Mouse (Mus musculus) heart, embryonic 12.5 days (tissue): ENCODE results near the gene Spag8. TPM values are rescaled to one million over a fixed set of nuclear protein-coding genes. Genes with fewer than 3 reads are reported as not detected.

Source experiments
- ATAC-seq: fragments of 200-750 bp; cut with Nextera tagmentation; 2 replicates; pipeline ENCODE4 v1.8.0; 2017; ENCODE audit warnings: moderate TSS enrichment, moderate library complexity; ENCODE audit not compliant: insufficient number of reproducible peaks, low FRiP score
- H3K27ac ChIP-seq: fragments of 300-500 bp; sonication (generic); 2 replicates; pipeline ENCODE4 v1.5.1; 2016; ENCODE audit warnings: mild to moderate bottlenecking, moderate library complexity; ENCODE audit not compliant: poor library complexity, severe bottlenecking
- H3K27me3 ChIP-seq: fragments of 300-500 bp; sonication (generic); replicated peaks from 2 replicates; pipeline ENCODE4 v1.6.1; 2016; ENCODE audit warnings: mild to moderate bottlenecking, moderate library complexity
- H3K36me3 ChIP-seq: fragments of 300-500 bp; sonication (generic); 2 replicates; pipeline ENCODE4 v1.6.1; 2016; ENCODE audit warnings: mild to moderate bottlenecking, moderate library complexity
- H3K4me1 ChIP-seq: fragments of 300-500 bp; sonication (generic); replicated peaks from 2 replicates; pipeline ENCODE4 v1.6.1; 2016; ENCODE audit warnings: mild to moderate bottlenecking
- H3K4me2 ChIP-seq: fragments of 300-500 bp; sonication (generic); 2 replicates; pipeline ENCODE4 v1.6.1; 2016; ENCODE audit warnings: mild to moderate bottlenecking, moderate library complexity
- H3K4me3 ChIP-seq: fragments of 300-500 bp; sonication (generic); 2 replicates; pipeline ENCODE4 v1.5.1; 2016; ENCODE audit warnings: mild to moderate bottlenecking
- H3K9ac ChIP-seq: fragments of 300-500 bp; sonication (generic); 2 replicates; pipeline ENCODE4 v1.6.1; 2016; ENCODE audit warnings: mild to moderate bottlenecking, moderate library complexity
- H3K9me3 ChIP-seq: fragments of 300-500 bp; sonication (generic); replicated peaks from 2 replicates; pipeline ENCODE4 v1.6.1; 2016; ENCODE audit warnings: mild to moderate bottlenecking, moderate library complexity
- WGBS: fragments of 180-500 bp; shearing (Covaris S2); methylation state at CpG from one replicate; pipeline ENCODE4 v1.1.7; 2016; 5-methylcytosine and 5-hydroxymethylcytosine counted together
- microRNA-seq: library from miRNA; unstranded; fragments of <30 nt; microRNA quantifications from one replicate; pipeline ENCODE4, GENCODE M21; 2017
- polyA plus RNA-seq: library from polyadenylated mRNA; unstranded; fragments of >200 nt; fragmentation: Nextera tagmentation; extraction: Ambion mirVana; gene quantifications from 2 replicates; pipeline ENCODE4 v1.2.1, GENCODE M21; 2016

The Spag8 gene
- polyA plus RNA-seq, 1 experiment from 2014 or later = 0.40 TPM

- WGBS = 5% methylated on average over 5 of the region's 5 CpGs
- H3K4me2 ChIP-seq = peak overlapping the region; percentile 49
- H3K27ac ChIP-seq = no peak overlapping the region
- H3K27me3 ChIP-seq = peaks cover 10% of the 10 kb centered on the region
- peaks cover 13% of the 10 kb centered on the region for H3K9me3 ChIP-seq
- H3K4me3 ChIP-seq = no peak overlapping the region
- ATAC-seq = no peak
- H3K9ac ChIP-seq = no peak overlapping the region; the same call in 1 of the 2 replicates
- H3K4me1 ChIP-seq = peaks cover 28% of the 10 kb centered on the region
- no peaks in the 10 kb centered on the region for H3K36me3 ChIP-seq
These were observed 23.3 kb downstream of the Spag8 start for GRCm38 (mm10) chr4:43630030-43630581.

- peaks cover 10% of the 10 kb centered on the region for H3K27me3 ChIP-seq
- no peak for ATAC-seq
- no peaks in the 10 kb centered on the region for H3K36me3 ChIP-seq
- H3K9me3 ChIP-seq = peaks cover 15% of the 10 kb centered on the region
- H3K4me1 ChIP-seq = peaks cover 23% of the 10 kb centered on the region
- WGBS = 36% methylated on average over 20 of the region's 20 CpGs
- no peak overlapping the region for H3K27ac ChIP-seq
- H3K4me3 ChIP-seq = 0 out of 2 replicates have a peak overlapping the region, but pooled peaks have one; percentile 2
- H3K9ac ChIP-seq = no peak overlapping the region
- H3K4me2 ChIP-seq = peak overlapping the region; percentile 41
These were observed 24.1 kb downstream of the Spag8 start for GRCm38 (mm10) chr4:43629106-43629817.

DNA sequence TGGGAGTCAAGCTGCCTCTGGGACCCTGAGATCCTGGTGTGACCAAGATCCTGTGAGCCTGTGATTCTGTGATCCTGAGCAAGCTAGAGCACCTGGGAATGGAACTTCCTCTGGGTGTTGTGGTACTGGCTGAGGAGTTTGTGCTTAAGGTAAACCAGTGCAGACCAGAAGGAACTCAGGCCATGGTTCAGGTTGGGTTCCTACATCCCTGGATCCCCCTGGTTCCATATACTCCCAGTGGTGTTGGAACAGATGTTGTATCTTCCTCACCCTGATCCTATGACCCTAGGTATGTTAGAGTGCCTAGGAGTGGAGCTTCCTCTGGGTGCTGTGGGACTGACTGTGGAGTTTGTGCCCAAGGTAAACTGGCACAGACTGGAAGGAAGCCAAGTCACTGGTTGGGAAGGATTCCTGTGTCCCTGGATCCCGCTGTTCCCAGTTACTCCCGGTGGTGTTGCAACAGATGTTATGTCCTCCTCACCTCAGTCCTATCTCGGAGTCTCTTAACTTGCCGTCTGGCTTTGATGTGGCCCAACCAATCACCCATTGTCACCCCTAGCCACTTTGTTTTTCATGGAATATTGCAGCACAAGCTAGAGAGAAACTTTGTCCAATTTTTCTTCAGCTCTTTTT is 33.1 kb downstream of the Spag8 start:
- H3K4me2 ChIP-seq = no peak overlapping the region
- H3K27me3 ChIP-seq = no peaks in the 10 kb centered on the region
- H3K4me1 ChIP-seq = no peaks in the 10 kb centered on the region
- H3K4me3 ChIP-seq = no peak overlapping the region
- no peak for ATAC-seq
- WGBS = 65% methylated on average over 4 of the region's 4 CpGs
- no peak overlapping the region for H3K9ac ChIP-seq
- H3K36me3 ChIP-seq = no peaks in the 10 kb centered on the region
- H3K27ac ChIP-seq = no peak overlapping the region
- H3K9me3 ChIP-seq = peaks cover 3% of the 10 kb centered on the region

DNA sequence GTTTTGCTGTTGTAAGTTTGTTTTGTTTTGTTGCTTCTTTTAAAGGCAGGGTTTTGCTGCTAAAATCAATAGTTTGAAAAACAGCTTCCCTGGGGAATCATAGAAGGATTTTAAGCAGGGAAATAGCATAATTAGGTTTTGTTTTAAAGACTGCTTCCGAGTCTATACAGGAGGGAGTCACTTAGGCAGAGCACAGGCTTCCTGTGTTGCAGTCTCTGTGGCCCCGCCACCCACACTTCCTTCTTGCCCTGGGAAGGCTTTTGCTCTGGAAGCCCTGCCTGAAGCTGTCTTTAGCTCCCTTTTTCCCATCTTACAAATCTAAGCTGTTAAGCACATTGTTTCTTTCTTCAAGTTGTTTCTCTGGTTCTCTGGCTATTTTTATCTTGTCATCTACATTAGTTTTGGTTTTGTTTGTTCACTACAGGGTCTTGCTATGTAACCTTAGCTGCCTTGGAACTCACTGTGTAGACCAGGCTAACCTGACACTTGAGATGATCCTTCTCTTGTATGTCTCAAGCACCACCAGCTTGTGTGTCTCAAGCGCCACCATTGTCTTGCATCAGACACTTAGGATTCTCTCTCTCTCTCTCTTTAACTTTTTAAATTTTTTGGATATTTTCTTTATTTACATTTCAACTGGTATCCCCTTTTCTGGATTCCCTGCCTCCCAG is 40.2 kb downstream of the Spag8 start:
- Histone ChIP-seq H3K27me3 (no peaks in the 10 kb centered on the region), H3K4me3 (no peak overlapping the region), H3K4me2 (no peak overlapping the region), H3K4me1 (no peaks in the 10 kb centered on the region), H3K9ac (no peak overlapping the region), H3K9me3 (no peaks in the 10 kb centered on the region), H3K36me3 (no peaks in the 10 kb centered on the region), H3K27ac (no peak overlapping the region)
- ATAC-seq = no peak
- 60% methylated on average over 3 of the region's 3 CpGs for WGBS

DNA sequence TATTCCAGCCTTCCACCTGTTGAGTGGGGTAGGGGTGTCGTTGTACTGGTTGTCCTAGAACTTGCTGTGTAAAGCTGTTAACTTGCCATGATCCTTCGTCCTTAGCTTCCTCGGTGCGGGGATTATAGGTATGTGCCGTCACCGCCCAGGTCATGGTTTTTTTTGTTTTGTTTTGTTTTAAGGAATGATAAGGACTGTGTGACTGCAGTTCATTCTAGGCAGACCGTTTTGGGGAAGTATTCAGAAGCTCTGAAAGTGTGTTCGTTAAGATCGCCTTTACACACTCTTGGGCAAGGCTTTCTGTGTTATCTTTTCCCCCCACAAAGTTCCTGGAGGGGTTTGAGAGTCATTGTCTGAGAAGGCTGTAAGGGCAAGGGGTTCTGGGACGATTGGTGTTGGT is 40.9 kb downstream of the Spag8 start:
- Histone ChIP-seq H3K4me2 (no peak overlapping the region), H3K9me3 (no peaks in the 10 kb centered on the region)

DNA sequence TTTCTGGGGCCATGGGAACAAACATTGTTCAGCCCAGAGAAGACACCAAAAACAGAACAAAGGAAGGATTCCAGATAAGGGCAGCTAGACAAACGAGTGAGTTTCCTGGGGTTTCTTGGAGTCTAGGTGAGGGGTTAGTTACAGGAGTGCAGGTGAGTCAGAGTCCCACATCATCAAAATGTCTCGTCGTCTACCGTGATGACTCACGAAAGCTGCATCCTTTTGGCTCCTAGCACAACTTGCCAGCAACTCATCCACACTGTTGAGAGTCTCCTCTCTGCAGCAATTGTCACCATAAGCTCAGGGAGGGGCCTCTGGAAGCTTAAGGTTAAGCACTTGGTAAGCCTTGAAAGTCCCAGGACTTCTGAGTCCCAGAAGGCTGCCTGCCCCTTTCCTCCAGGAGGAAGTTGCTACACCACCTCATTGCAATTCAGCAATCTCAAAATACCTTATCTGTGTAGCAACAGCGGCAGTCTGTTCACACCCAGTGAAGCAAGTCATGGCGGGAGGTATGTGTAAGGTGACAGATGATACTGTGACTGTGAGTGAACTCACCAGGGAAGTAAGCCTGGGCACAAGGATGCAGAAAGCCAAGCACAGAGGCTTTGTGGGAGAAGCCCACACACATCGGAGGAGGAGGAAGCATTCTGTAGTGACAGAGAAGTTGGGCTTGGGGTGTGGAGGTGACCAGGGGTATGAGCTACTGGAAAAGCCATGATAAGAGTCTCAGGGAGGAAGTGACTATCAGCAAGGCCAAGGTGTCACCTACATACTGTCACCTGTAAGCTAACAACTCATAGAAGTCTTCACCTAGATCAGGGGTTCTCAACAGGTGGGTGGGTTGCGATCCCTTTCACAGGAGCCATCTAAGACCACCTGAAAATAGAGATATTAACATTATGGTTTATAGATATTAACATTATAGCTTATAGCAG is 48.4 kb downstream of the Spag8 start:
- Histone ChIP-seq H3K27me3 (no peaks in the 10 kb centered on the region), H3K4me1 (peaks cover 10% of the 10 kb centered on the region), H3K36me3 (no peaks in the 10 kb centered on the region), H3K9ac (no peak overlapping the region), H3K4me3 (no peak overlapping the region), H3K4me2 (no peak overlapping the region), H3K9me3 (no peaks in the 10 kb centered on the region), H3K27ac (no peak overlapping the region)
- 0 out of 2 replicates have a peak, but pooled peaks have one; percentile 18 for ATAC-seq
- whole genome bisulfite sequencing = 40% methylated on average over 9 of the region's 9 CpGs

More for the DNA sequence above, 40.9 kb downstream of the Spag8 start:
- WGBS = 51% methylated on average over 10 of the region's 10 CpGs
- no peak for ATAC-seq
- H3K36me3 ChIP-seq = no peaks in the 10 kb centered on the region
- no peak overlapping the region for H3K27ac ChIP-seq
- no peaks in the 10 kb centered on the region for H3K4me1 ChIP-seq
- no peaks in the 10 kb centered on the region for H3K27me3 ChIP-seq
- no peak overlapping the region for H3K4me3 ChIP-seq
- no peak overlapping the region for H3K9ac ChIP-seq

DNA sequence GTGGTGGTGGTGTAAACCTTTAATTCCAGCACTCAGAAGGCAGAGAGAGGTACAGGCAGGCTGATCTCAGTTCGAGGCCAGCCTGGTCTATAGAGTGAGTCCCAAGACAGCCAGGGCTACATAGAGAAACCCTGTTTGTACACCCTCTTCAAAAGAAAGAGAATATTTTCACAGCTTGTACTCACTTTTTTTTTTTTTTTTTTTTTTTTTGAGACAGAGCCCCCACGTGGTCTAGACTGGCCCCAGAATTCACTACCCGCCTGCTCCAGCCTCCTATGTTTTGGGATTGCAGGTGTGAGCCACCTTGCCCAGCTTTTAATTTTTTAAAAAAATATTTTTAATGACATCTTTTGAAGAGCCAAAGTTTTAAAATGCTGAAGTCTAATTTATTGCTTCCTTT is 49.3 kb downstream of the Spag8 start:
- Histone ChIP-seq H3K4me2 (no peak overlapping the region), H3K4me1 (peaks cover 10% of the 10 kb centered on the region), H3K27ac (no peak overlapping the region), H3K9ac (no peak overlapping the region), H3K9me3 (no peaks in the 10 kb centered on the region), H3K27me3 (no peaks in the 10 kb centered on the region), H3K36me3 (no peaks in the 10 kb centered on the region), H3K4me3 (no peak overlapping the region)
- WGBS = 70% methylated on average over 3 of the region's 3 CpGs
- ATAC-seq = no peak

Small RNA genes lying within 50 kb of the gene (microRNA-seq; reads per million reads assigned to microRNA genes)
- not detected for gene Gm25262

Other genes starting within 250 kb of the Spag8 start
- gene Fam166b, start 224.5 kb downstream of the Spag8 start, polyA plus RNA-seq = 0.14 TPM in 1 of 2 replicates, not detected in the other
- gene Tesk1, start 211.7 kb downstream of the Spag8 start, polyA plus RNA-seq = 10.3 and 11.6 TPM in 2 replicates
- 0.82 and 2.0 TPM in 2 replicates for gene Cd72, start 199.0 kb downstream of the Spag8 start, polyA plus RNA-seq
- gene Sit1, start 169.9 kb downstream of the Spag8 start, polyA plus RNA-seq = not detected in 2 replicates
- gene Ccdc107, start 160.7 kb downstream of the Spag8 start, polyA plus RNA-seq = 63.6 and 66.4 TPM in 2 replicates
- gene Arhgef39, start 153.9 kb downstream of the Spag8 start, polyA plus RNA-seq = 37.7 and 38.7 TPM in 2 replicates
- 1.6 and 2.0 TPM in 2 replicates for gene Car9, start 146.6 kb downstream of the Spag8 start, polyA plus RNA-seq
- 153 and 155 TPM in 2 replicates for gene Tpm2, start 129.8 kb downstream of the Spag8 start, polyA plus RNA-seq
- gene Creb3, start 91.3 kb downstream of the Spag8 start, polyA plus RNA-seq = 57.2 and 61.2 TPM in 2 replicates
- 117 and 124 TPM in 2 replicates for gene Tln1, start 90.9 kb downstream of the Spag8 start, polyA plus RNA-seq
- 20.4 and 26.4 TPM in 2 replicates for gene Rgp1, start 74.9 kb downstream of the Spag8 start, polyA plus RNA-seq
- 25.5 and 25.8 TPM in 2 replicates for gene Gba2, start 74.7 kb downstream of the Spag8 start, polyA plus RNA-seq
- gene Msmp, start 69.1 kb downstream of the Spag8 start, polyA plus RNA-seq = 0.50 and 1.3 TPM in 2 replicates
- 11.0 and 11.2 TPM in 2 replicates for gene Npr2, start 21.7 kb downstream of the Spag8 start, polyA plus RNA-seq
- 130 and 139 TPM in 2 replicates for gene Hint2, start 2.9 kb upstream of the Spag8 start, polyA plus RNA-seq
- gene Tmem8b, start 15.4 kb upstream of the Spag8 start, polyA plus RNA-seq = 5.1 and 5.6 TPM in 2 replicates
- gene Fam221b, start 15.6 kb upstream of the Spag8 start, polyA plus RNA-seq = 3.8 and 3.9 TPM in 2 replicates
- gene Olfr70, start 47.2 kb upstream of the Spag8 start, polyA plus RNA-seq = not detected in 2 replicates
- not detected in 2 replicates for gene Olfr71, start 56.7 kb upstream of the Spag8 start, polyA plus RNA-seq
- 0.96 and 1.0 TPM in 2 replicates for gene Hrct1, start 73.6 kb upstream of the Spag8 start, polyA plus RNA-seq
- gene Spaar, start 76.4 kb upstream of the Spag8 start, polyA plus RNA-seq = 0.15 and 0.35 TPM in 2 replicates
- gene Olfr159, start 117.4 kb upstream of the Spag8 start, polyA plus RNA-seq = not detected in 2 replicates
- gene Olfr156, start 170.3 kb upstream of the Spag8 start, polyA plus RNA-seq = not detected in 2 replicates
- not detected in 2 replicates for gene Olfr157, start 186.6 kb upstream of the Spag8 start, polyA plus RNA-seq
- not detected in 2 replicates for gene Olfr155, start 198.0 kb upstream of the Spag8 start, polyA plus RNA-seq
- 12.8 and 14.6 TPM in 2 replicates for gene Reck, start 221.9 kb upstream of the Spag8 start, polyA plus RNA-seq